Mouse (Mus musculus) forebrain, embryonic 14.5 days (tissue): ENCODE data around the gene Gm7929. TPM values are rescaled to one million over a fixed set of nuclear protein-coding genes. Genes with fewer than 3 reads are reported as not detected.
"Not testable (repeated sequence)": the region's sequence is repeated elsewhere in the genome, so short reads cannot be mapped to it uniquely, and the experiment has no call there.

Source experiments
- ATAC-seq: fragments of 200-750 bp; cut with Nextera tagmentation; 2 replicates; pipeline ENCODE4 v1.8.0; 2017; ENCODE audit warnings: mild to moderate bottlenecking, moderate library complexity
- DNase-seq: peaks from one replicate; pipeline ENCODE4 v3.0.0-alpha.2; 2015; ENCODE audit warnings: low spot score
- H3K27ac ChIP-seq: fragments of 300-500 bp; sonication (generic); 2 replicates; pipeline ENCODE4 v1.5.1; 2014; ENCODE audit warnings: low read depth, mild to moderate bottlenecking, control low read depth, low read length, moderate library complexity
- H3K27me3 ChIP-seq: fragments of 300-500 bp; sonication (generic); replicated peaks from 2 replicates; pipeline ENCODE4 v1.6.1; 2014; ENCODE audit warnings: low read length, control low read depth, mixed read lengths; ENCODE audit not compliant: control insufficient read depth, insufficient read depth
- H3K36me3 ChIP-seq: fragments of 300-500 bp; sonication (generic); 2 replicates; pipeline ENCODE4 v1.6.1; 2014; ENCODE audit warnings: low read length, control low read depth; ENCODE audit not compliant: control insufficient read depth, insufficient read depth
- H3K4me1 ChIP-seq: fragments of 300-500 bp; sonication (generic); 2 replicates; pipeline ENCODE4 v1.6.1; 2014; ENCODE audit warnings: antibody characterized with exemption, low read length, control low read depth; ENCODE audit not compliant: control insufficient read depth, insufficient read depth
- H3K4me2 ChIP-seq: fragments of 300-500 bp; sonication (generic); 2 replicates; pipeline ENCODE4 v1.6.1; 2014; ENCODE audit warnings: mild to moderate bottlenecking, control low read depth, low read length
- H3K4me3 ChIP-seq: fragments of 300-500 bp; sonication (generic); 2 replicates; pipeline ENCODE4 v1.5.1; 2014; ENCODE audit warnings: low read depth, low read length, control low read depth
- H3K9ac ChIP-seq: fragments of 300-500 bp; sonication (generic); 2 replicates; pipeline ENCODE4 v1.6.1; 2014; ENCODE audit warnings: mild to moderate bottlenecking, low read length, control low read depth, moderate library complexity
- H3K9me3 ChIP-seq: fragments of 300-500 bp; sonication (generic); replicated peaks from 2 replicates; pipeline ENCODE4 v1.6.1; 2016; ENCODE audit warnings: low read length, control low read depth, mixed read lengths; ENCODE audit not compliant: control insufficient read depth
- WGBS: fragments of 180-500 bp; shearing (Covaris S2); extraction: QIAGEN DNeasy Blood & Tissue Kit; methylation state at CpG from one replicate; pipeline ENCODE4 v1.1.7; 2014; 5-methylcytosine and 5-hydroxymethylcytosine counted together
- polyA plus RNA-seq: library from polyadenylated mRNA; unstranded; fragments of >200 nt; fragmentation: Nextera tagmentation; extraction: Ambion mirVana; gene quantifications from 2 replicates; pipeline ENCODE4 v1.2.1, GENCODE M21; 2014

Gm7929 gene
- not detected in 2 replicates for polyA plus RNA-seq

GRCm38 (mm10) chr14:41750514-41750913 lies at the start of gene Gm7929:
Gm7929 (minus strand) TSS chr14:41750614.
- not testable (repeated sequence) for H3K36me3 ChIP-seq, DNase-seq, H3K27ac ChIP-seq, H3K27me3 ChIP-seq, ATAC-seq, H3K4me1 ChIP-seq, H3K9ac ChIP-seq, H3K9me3 ChIP-seq, H3K4me2 ChIP-seq, H3K4me3 ChIP-seq
- 100% methylated on average over 1 of the region's 1 CpGs for WGBS

- not testable (repeated sequence) for H3K4me2 ChIP-seq, H3K4me1 ChIP-seq, H3K9ac ChIP-seq, H3K9me3 ChIP-seq, H3K27ac ChIP-seq, ATAC-seq, H3K36me3 ChIP-seq, DNase-seq, H3K27me3 ChIP-seq, H3K4me3 ChIP-seq
Observed at GRCm38 (mm10) chr14:41772341-41772740, 21.9 kb upstream of the Gm7929 start, which contains the start of gene Gm47189. Gm47189 (minus strand) TSS chr14:41772441.

- ATAC-seq, H3K4me1 ChIP-seq, H3K36me3 ChIP-seq, H3K27me3 ChIP-seq, H3K4me2 ChIP-seq, H3K9ac ChIP-seq, H3K4me3 ChIP-seq, DNase-seq, H3K27ac ChIP-seq, H3K9me3 ChIP-seq: not testable (repeated sequence)
- WGBS = 96% methylated on average over 2 of the region's 3 CpGs
Observed at GRCm38 (mm10) chr14:41755931-41756330, 5.5 kb upstream of the Gm7929 start.

- not testable (repeated sequence) for H3K9ac ChIP-seq, ATAC-seq, H3K9me3 ChIP-seq, H3K27ac ChIP-seq, DNase-seq, H3K4me2 ChIP-seq, H3K4me3 ChIP-seq, H3K27me3 ChIP-seq, H3K36me3 ChIP-seq, H3K4me1 ChIP-seq
- WGBS = 82% methylated on average over 13 of the region's 17 CpGs
Observed at GRCm38 (mm10) chr14:41723437-41723836, 27.0 kb downstream of the Gm7929 start.

GRCm38 (mm10) chr14:41717180-41717579 lies 33.2 kb downstream of the Gm7929 start:
- ATAC-seq, H3K4me2 ChIP-seq, DNase-seq, H3K27me3 ChIP-seq, H3K4me1 ChIP-seq, H3K4me3 ChIP-seq, H3K9ac ChIP-seq, H3K36me3 ChIP-seq, H3K9me3 ChIP-seq, H3K27ac ChIP-seq: not testable (repeated sequence)
- 80% methylated on average over 1 of the region's 1 CpGs for WGBS

- not testable (repeated sequence) for H3K27me3 ChIP-seq, H3K9ac ChIP-seq, H3K4me2 ChIP-seq, ATAC-seq, H3K4me1 ChIP-seq, DNase-seq, H3K4me3 ChIP-seq, H3K36me3 ChIP-seq, H3K27ac ChIP-seq, H3K9me3 ChIP-seq
- WGBS = no CpG with 5 or more reads among the region's 3 CpGs
Observed at GRCm38 (mm10) chr14:41701785-41702184, 48.6 kb downstream of the Gm7929 start, which contains the start of gene Gm8068. Gm8068 (minus strand) TSS chr14:41701885.

Other genes with a start within 250 kb of the Gm7929 start
- not detected in 2 replicates for gene Gm7970, start 195.0 kb downstream of the Gm7929 start, polyA plus RNA-seq
- gene 1700049E17Rik2, start 177.4 kb downstream of the Gm7929 start, polyA plus RNA-seq = not detected in 2 replicates
- not detected in 2 replicates for gene Gm3072, start 126.0 kb downstream of the Gm7929 start, polyA plus RNA-seq
- not detected in 2 replicates for gene Gm3676, start 104.1 kb downstream of the Gm7929 start, polyA plus RNA-seq
- gene Gm8068, start 48.7 kb downstream of the Gm7929 start, polyA plus RNA-seq = not detected in 2 replicates
- gene Gm47189, start 21.8 kb upstream of the Gm7929 start, polyA plus RNA-seq = not detected in 2 replicates
- not detected in 2 replicates for gene Gm7980, start 156.7 kb upstream of the Gm7929 start, polyA plus RNA-seq
- not detected in 2 replicates for gene 1700049E17Rik1, start 174.3 kb upstream of the Gm7929 start, polyA plus RNA-seq
- not detected in 2 replicates for gene 1700024B05Rik, start 193.4 kb upstream of the Gm7929 start, polyA plus RNA-seq
- gene Gm6401, start 217.3 kb upstream of the Gm7929 start, polyA plus RNA-seq = not detected in 2 replicates
- gene Gm3543, start 232.7 kb upstream of the Gm7929 start, polyA plus RNA-seq = not detected in 2 replicates